26 mouse cellular contexts compared by ENCODE assay signal in the genomic region with DNA sequence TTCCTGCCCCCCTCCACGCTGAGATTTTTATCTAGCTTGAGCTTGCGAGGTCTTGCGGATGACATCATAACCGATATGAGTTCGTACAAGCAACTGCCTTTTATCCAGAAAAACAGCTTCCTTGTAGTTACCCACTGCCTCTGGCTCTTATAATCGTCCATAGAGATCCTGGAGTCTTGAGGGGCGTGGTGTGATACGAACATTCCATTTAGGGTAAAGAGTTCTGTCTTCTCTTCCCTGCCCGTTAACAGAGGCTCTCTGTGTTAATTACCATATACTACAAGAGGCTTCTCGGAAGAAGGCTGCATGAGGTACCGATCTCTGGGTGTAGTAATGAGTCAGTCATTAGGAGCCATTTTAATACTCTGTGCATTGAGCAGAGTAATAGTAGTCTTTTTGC. TPM values are rescaled to one million over a fixed set of nuclear protein-coding genes. Genes with fewer than 3 reads are reported as not detected.
DNase-seq lines count a peak whose midpoint lies in the region; ATAC-seq and TF ChIP-seq lines count a peak whose summit lies in the region.
"Had no signal": no experiment of that assay in that cellular context is flagged by ENCODE, and none has a peak within 500 bp of the region (broad histone marks: within the 10 kb centered on the region; RNA-seq: fewer than 3 reads in every experiment).

No protein-coding gene starts in this region.

- ATAC-seq in limb, embryonic 14.5 days (ENCODE audit: low FRiP score, low read depth), result no peak
- ATAC-seq: activated CD4-positive, CD25-positive, alpha-beta regulatory T cell, adult 4 months; forebrain, embryonic 15.5 days; Patski had no signal

- no peak overlapping the region for H3K27ac ChIP-seq in limb, embryonic 14.5 days (replicated peaks; ENCODE audit: low read depth, low read length)
- H3K27ac ChIP-seq in limb, embryonic 10.5 days, result no peak overlapping the region
- H3K27ac ChIP-seq: embryonic facial prominence, embryonic 12.5 days; forebrain, embryonic 12.5 days; forebrain, embryonic 15.5 days; heart, embryonic 13.5 days; hindbrain, embryonic 12.5 days; hindbrain, embryonic 15.5 days had no signal

- H3K36me3 ChIP-seq in limb, embryonic 14.5 days (ENCODE audit: control insufficient read depth, insufficient read depth, low read length), result no peaks in the 10 kb centered on the region
- H3K36me3 ChIP-seq in limb, embryonic 10.5 days, result no peaks in the 10 kb centered on the region
- H3K36me3 ChIP-seq: embryonic facial prominence, embryonic 12.5 days; forebrain, embryonic 12.5 days; forebrain, embryonic 15.5 days; G1E; heart, embryonic 13.5 days; hindbrain, embryonic 12.5 days; hindbrain, embryonic 15.5 days had no signal

- H3K4me1 ChIP-seq in limb, embryonic 14.5 days (ENCODE audit: control insufficient read depth, insufficient read depth, low read length), result 0 out of 2 replicates have a peak, but pooled peaks cover 3% of the 10 kb centered on the region
- peaks cover 40% of the 10 kb centered on the region for H3K4me1 ChIP-seq in limb, embryonic 10.5 days

- H3K9ac ChIP-seq in limb, embryonic 14.5 days (ENCODE audit: low read depth, low read length, severe bottlenecking), result no peak overlapping the region
- H3K9ac ChIP-seq: embryonic facial prominence, embryonic 12.5 days; forebrain, embryonic 12.5 days; forebrain, embryonic 15.5 days; heart, embryonic 13.5 days; hindbrain, embryonic 12.5 days; hindbrain, embryonic 15.5 days had no signal

- no peak overlapping the region for H3K4me3 ChIP-seq in limb, embryonic 14.5 days (replicated peaks; ENCODE audit: low read length)
- H3K4me3 ChIP-seq in limb, embryonic 10.5 days, result no peak overlapping the region
- H3K4me3 ChIP-seq: embryonic facial prominence, embryonic 12.5 days; erythroblast, embryonic 14.5 days; forebrain, embryonic 12.5 days; forebrain, embryonic 15.5 days; heart, embryonic 13.5 days; hindbrain, embryonic 12.5 days; hindbrain, embryonic 15.5 days had no signal

- peaks cover 4% of the 10 kb centered on the region; the same call in 1 of the 2 replicates for H3K27me3 ChIP-seq in limb, embryonic 14.5 days (ENCODE audit: control insufficient read depth, insufficient read depth, low read length)
- H3K27me3 ChIP-seq in limb, embryonic 10.5 days (ENCODE audit: low read depth, poor library complexity, severe bottlenecking), result no peaks in the 10 kb centered on the region
- H3K27me3 ChIP-seq: embryonic facial prominence, embryonic 12.5 days; heart, embryonic 13.5 days; Patski had no signal

- 35% methylated on average over 11 of the region's 11 CpGs for WGBS in limb, embryonic 14.5 days
- WGBS in limb, embryonic 10.5 days, result 75% methylated on average over 11 of the region's 11 CpGs

- no peak for TF ChIP-seq POLR2A in limb, embryonic 14.5 days (IDR thresholded peaks at IDR 0.05; ENCODE audit: borderline replicate concordance, extremely low read depth, insufficient read depth, insufficient read length)

- DNase-seq in limb, embryonic 14.5 days (ENCODE audit: low spot score), result peak; percentile 10
- DNase-seq in limb, embryonic 10.5 days (ENCODE audit: low spot score), result no peak
- peak; percentile 31 for DNase-seq in urinary bladder, postnatal 14 days (ENCODE audit: low spot score)
- DNase-seq in urinary bladder, postnatal 25 days (ENCODE audit: low spot score), result no peak
- DNase-seq in R1 (ENCODE audit: low read depth, low spot score), result peak; percentile 63
- no peak for DNase-seq in B cell, adult 2 months
- DNase-seq: adrenal gland, adult 8-10 months; adrenal gland, postnatal 25 days; cerebellum, adult 11-12 months; cerebellum, adult 8-10 months; cerebellum, postnatal 10 days; cerebellum, postnatal 36 days; gastrocnemius, postnatal 25 days; heart, adult 18-20 months had no signal

- H3K9me3 ChIP-seq in limb, embryonic 14.5 days (ENCODE audit: control insufficient read depth, low read length), result no peaks in the 10 kb centered on the region
- H3K9me3 ChIP-seq in limb, embryonic 10.5 days (replicated peaks), result no peaks in the 10 kb centered on the region
- H3K9me3 ChIP-seq: embryonic facial prominence, embryonic 12.5 days; forebrain, embryonic 12.5 days; forebrain, embryonic 15.5 days; heart, embryonic 13.5 days; hindbrain, embryonic 12.5 days; hindbrain, embryonic 15.5 days had no signal

- no peak overlapping the region for H3K4me2 ChIP-seq in limb, embryonic 14.5 days (replicated peaks; ENCODE audit: low read depth, low read length, severe bottlenecking)
- H3K4me2 ChIP-seq: embryonic facial prominence, embryonic 12.5 days; forebrain, embryonic 12.5 days; forebrain, embryonic 15.5 days; heart, embryonic 13.5 days; hindbrain, embryonic 12.5 days; hindbrain, embryonic 15.5 days had no signal

RNA-seq across cellular contexts. Expression of a gene that starts 1.6 kb away (rescaled TPM):
- polyA plus RNA-seq in limb, embryonic 14.5 days (2012; rRNA removed), result 0.01 and 0.03 TPM in 2 replicates
- polyA plus RNA-seq in limb, embryonic 14.5 days (2014; fragmentation: Nextera tagmentation; extraction: Ambion mirVana), result not detected in 2 replicates
- not detected in 2 replicates for polyA plus RNA-seq in limb, embryonic 10.5 days (2016; fragmentation: Nextera tagmentation; extraction: Ambion mirVana)
- polyA plus RNA-seq: erythroblast, embryonic 14.5 days; forebrain, embryonic 12.5 days; G1E; heart, embryonic 13.5 days; heart, embryonic 16.5 days; intestine, embryonic 14.5 days; Patski had no signal

Comparison
In these comparisons a context has a peak if more than half of its experiments do, and no peak if none do; other contexts are left out.
1. DNase-seq: peak in limb, embryonic 14.5 days (single experiment), urinary bladder, postnatal 14 days (single experiment) and R1 (single experiment); none in limb, embryonic 10.5 days (single experiment), urinary bladder, postnatal 25 days (single experiment) and B cell, adult 2 months (0 of 2).